Mouse (Mus musculus) spleen, postnatal 4 days (tissue): Measurements from ENCODE around the gene Tnfaip8l1.

Source experiments
- DNase-seq, 2 experiments: peaks; one replicate each; pipeline ENCODE4 v3.0.0; 2022; ENCODE audit warnings: low spot score in 2 of 2

Gene Tnfaip8l1

DNA sequence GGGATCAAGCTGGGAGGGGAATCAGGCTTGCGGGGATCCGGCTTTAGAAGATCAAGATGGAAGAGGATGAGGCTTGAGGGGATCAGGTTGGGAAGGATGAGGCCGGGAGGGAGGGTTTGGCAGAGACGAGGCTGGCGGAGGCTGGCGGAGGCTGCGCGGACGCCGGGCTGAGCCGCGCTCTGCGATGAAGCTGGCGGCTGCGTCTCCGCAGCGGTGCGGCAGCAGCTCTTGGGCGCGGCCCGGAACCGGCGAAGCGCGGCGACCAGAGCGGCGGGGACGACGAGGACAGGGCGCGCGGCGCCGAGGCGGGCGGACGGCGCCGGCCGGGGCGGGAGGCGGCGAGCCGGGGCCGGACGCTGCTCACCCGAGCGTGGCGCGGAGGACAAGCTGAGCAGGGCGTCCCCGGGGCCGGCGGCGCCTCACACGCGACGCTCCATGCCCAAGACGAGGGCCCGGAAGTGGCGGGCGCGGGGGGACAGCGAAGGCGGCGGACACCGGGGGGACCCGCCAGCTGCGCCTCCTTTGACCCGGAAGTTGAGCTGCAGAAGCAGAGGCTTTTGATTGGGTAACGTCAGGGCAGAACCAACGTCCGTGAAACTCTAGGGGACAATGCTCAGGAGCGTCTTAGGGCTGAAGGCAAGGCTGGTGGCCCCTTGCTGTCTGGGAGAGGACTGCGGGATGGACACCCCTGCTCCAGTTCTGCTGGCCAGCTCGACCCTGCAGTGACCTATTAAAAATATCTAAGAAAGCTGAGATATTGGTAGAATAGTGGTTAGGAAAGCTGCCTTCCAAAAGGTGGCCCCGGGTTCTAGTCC, 56.3 kb downstream of the Tnfaip8l1 start, which contains the start of gene Dpp9:
Dpp9 (minus strand) TSS at position 529 of the 815 bp plus-strand sequence.
- peak; percentile 85 to 91 for DNase-seq

GRCm38 (mm10) chr17:56219251-56219650, 57.0 kb downstream of the Tnfaip8l1 start:
- no peak for DNase-seq

GRCm38 (mm10) chr17:56219805-56220204, 57.5 kb downstream of the Tnfaip8l1 start:
- DNase-seq: no peak
